Mouse (Mus musculus): Measurements from ENCODE around the gene Znrd1as.

Gene Znrd1as

GRCm38 (mm10) chr17:36994528-36994927, 36.1 kb downstream of the Znrd1as start:
- no peak for DNase-seq (ENCODE audit: extremely low read depth, insufficient read length, low spot score)

GRCm38 (mm10) chr17:36995448-36995847, 37.1 kb downstream of the Znrd1as start:
- no peak for DNase-seq (ENCODE audit: extremely low read depth, insufficient read length, low spot score)

GRCm38 (mm10) chr17:36997033-36997735, 38.8 kb downstream of the Znrd1as start:
- DNase-seq (ENCODE audit: extremely low read depth, insufficient read length, low spot score), result peak; percentile 28

GRCm38 (mm10) chr17:36998477-36998876, 40.1 kb downstream of the Znrd1as start:
- DNase-seq (ENCODE audit: extremely low read depth, insufficient read length, low spot score), result no peak

- DNase-seq (ENCODE audit: extremely low read depth, insufficient read length, low spot score), result no peak
Measured at GRCm38 (mm10) chr17:37000863-37001262, 42.5 kb downstream of the Znrd1as start, which contains the start of gene Zfp57. Gene Zfp57 (plus strand): TSS chr17:37001163.

GRCm38 (mm10) chr17:37002364-37003330, 44.3 kb downstream of the Znrd1as start:
- DNase-seq (ENCODE audit: extremely low read depth, insufficient read length, low spot score), result peak; percentile 85

GRCm38 (mm10) chr17:37003366-37003765, 45.0 kb downstream of the Znrd1as start:
- DNase-seq (ENCODE audit: extremely low read depth, insufficient read length, low spot score), result no peak

- DNase-seq (ENCODE audit: extremely low read depth, insufficient read length, low spot score), result no peak
Measured at GRCm38 (mm10) chr17:37008161-37008560, 49.8 kb downstream of the Znrd1as start.

- no peak for DNase-seq (ENCODE audit: extremely low read depth, insufficient read length, low spot score)
Measured at GRCm38 (mm10) chr17:37009460-37010042, 51.2 kb downstream of the Znrd1as start.

GRCm38 (mm10) chr17:37011719-37012118, 53.3 kb downstream of the Znrd1as start:
- no peak for DNase-seq (ENCODE audit: extremely low read depth, insufficient read length, low spot score)

- no peak for DNase-seq (ENCODE audit: extremely low read depth, insufficient read length, low spot score)
Measured at GRCm38 (mm10) chr17:37012141-37012540, 53.7 kb downstream of the Znrd1as start.

All from 3134 (cell line).